Mouse (Mus musculus) macrophage (primary cell): Measurements from ENCODE around the gene Pde10a. TPM values are rescaled to one million over a fixed set of nuclear protein-coding genes. Genes with fewer than 3 reads are reported as not detected.

Experiments used
- H3K27ac ChIP-seq: fragments of 350-480 bp; formaldehyde crosslinking; 2 replicates; pipeline ENCODE4 v1.9.0; 2021
- H3K36me3 ChIP-seq: fragments of 350-480 bp; formaldehyde crosslinking; 2 replicates; pipeline ENCODE4 v1.9.0; 2021; ENCODE audit errors: inconsistent target
- H3K4me3 ChIP-seq: fragments of 350-480 bp; formaldehyde crosslinking; 2 replicates; pipeline ENCODE4 v1.9.0; 2021; ENCODE audit errors: inconsistent target
- H3K79me2 ChIP-seq: fragments of 350-480 bp; formaldehyde crosslinking; 2 replicates; pipeline ENCODE4 v1.9.0; 2021; ENCODE audit errors: inconsistent target
- WGBS: methylation state at CpG from one replicate; pipeline ENCODE4 v1.1.7; 2026; ENCODE audit warnings: inconsistent platforms; ENCODE audit not compliant: missing documents; 5-methylcytosine and 5-hydroxymethylcytosine counted together
- polyA plus RNA-seq: library from polyadenylated mRNA; stranded (reverse); fragments of 250-400 nt; gene quantifications from 3 replicates; pipeline ENCODE4 v1.2.4, GENCODE M21; 2018; ENCODE audit warnings: inconsistent platforms

Gene Pde10a
- polyA plus RNA-seq, 1 experiment from 2014 or later = 0.27 TPM

GRCm38 (mm10) chr17:9023198-9023942 lies 498.2 kb downstream of the Pde10a start:
- H3K4me3 ChIP-seq = no peak overlapping the region
- H3K27ac ChIP-seq = no peak overlapping the region
- 65% methylated on average over 14 of the region's 14 CpGs for WGBS
- no peaks in the 10 kb centered on the region for H3K36me3 ChIP-seq
- H3K79me2 ChIP-seq = no peaks in the 10 kb centered on the region

GRCm38 (mm10) chr17:9030181-9030580 lies 505.0 kb downstream of the Pde10a start:
- H3K36me3 ChIP-seq = no peaks in the 10 kb centered on the region
- H3K27ac ChIP-seq = no peak overlapping the region
- H3K79me2 ChIP-seq = no peaks in the 10 kb centered on the region
- H3K4me3 ChIP-seq = no peak overlapping the region
- WGBS = 85% methylated on average over 5 of the region's 5 CpGs

DNA sequence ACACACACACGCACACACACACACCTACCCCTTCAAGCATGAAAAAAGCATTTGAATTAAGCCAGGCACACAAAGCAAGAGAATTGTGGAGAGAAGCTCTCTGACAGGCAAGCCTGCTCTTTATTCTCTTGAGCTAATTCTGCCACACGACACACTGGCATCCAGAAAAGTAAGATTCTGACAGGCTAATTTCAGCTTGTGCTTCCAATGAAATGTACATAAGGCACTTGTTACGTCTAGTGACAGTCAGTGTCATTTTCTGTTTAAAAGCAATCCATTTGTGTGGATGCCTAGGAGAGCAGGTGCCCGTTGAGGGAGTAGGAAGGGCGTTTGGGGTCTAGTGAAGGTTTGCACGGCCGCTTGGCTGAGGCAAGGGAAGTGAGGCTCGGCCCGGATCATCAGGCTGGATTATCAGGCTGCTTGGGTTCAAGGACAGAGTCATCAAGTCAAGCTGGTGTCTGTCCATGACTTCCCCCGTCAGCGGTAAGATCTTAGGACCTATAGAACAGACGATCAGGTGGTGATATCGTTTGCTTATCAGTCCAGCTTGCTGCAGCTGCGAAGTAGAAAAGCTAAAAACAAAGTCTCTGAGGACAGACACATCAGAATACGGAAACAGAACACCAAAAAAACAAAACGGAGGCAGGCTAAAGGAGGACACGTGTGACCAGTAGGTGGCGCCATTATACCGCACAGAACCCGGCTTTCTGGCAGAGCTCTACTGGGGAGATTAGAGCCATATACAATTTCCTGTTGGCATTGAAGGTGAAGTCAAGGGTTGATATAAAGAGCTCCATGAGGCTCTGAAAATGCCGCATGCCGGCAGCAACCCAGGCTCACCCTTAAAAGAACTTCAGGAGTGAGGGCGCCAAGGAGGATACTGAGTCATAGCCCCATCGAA lies 506.3 kb downstream of the Pde10a start:
- Histone ChIP-seq H3K36me3 (no peaks in the 10 kb centered on the region), H3K4me3 (no peak overlapping the region), H3K27ac (no peak overlapping the region), H3K79me2 (no peaks in the 10 kb centered on the region)
- WGBS = 15% methylated on average over 24 of the region's 24 CpGs

DNA sequence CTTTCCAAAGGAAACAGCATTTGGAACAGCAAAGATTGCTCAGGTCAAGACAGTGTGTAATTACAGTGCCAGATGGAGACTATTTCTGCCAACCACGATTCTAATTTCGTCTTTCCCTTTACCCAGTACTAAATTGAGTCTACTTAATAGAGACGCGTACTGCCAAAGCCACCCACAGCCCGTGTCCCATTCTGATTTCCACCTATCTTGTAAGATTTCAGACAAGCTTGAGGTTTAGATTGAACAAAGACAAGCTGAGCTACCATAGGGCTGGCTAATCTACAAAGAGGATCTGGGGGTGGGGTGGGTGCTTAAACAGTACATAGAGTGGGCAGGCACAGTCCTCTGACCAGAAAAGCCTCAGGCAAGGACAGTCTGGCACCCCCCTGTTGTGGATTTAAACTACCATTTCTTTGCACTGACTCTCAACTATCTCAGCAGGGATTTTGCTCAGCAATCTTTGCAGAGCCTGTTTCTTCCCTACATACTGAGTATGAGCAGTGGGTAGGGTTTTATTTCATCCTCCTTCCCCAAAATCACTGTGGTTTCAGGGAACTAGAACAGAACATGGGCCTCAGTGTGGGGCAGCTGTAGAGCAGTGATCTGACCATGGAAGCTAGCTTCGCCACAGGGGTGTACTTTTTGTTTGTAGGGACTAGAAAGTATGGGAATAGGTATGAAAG lies 507.3 kb downstream of the Pde10a start:
- no peak overlapping the region for H3K4me3 ChIP-seq
- 78% methylated on average over 6 of the region's 6 CpGs for WGBS
- H3K79me2 ChIP-seq = no peaks in the 10 kb centered on the region
- H3K27ac ChIP-seq = no peak overlapping the region
- no peaks in the 10 kb centered on the region for H3K36me3 ChIP-seq

DNA sequence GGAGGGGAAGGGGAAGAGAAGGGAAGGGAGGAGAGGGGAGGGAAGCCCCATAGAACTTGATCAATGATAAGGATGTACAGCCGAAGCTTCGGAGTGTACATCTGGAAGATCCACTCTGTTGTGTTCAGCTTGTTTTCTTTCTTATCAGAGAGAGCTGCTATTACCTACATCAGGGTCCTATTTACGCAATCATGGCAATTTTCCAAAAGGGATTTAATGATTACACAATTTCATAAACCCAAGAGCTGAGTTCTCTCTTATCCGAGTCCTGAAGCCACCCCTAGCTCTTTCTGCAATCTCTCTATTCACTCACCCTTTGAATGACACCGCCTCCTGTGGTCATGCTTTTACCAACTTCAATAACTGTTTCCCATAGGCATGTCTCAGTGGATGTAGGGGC lies 508.3 kb downstream of the Pde10a start:
- Histone ChIP-seq H3K36me3 (no peaks in the 10 kb centered on the region), H3K79me2 (no peaks in the 10 kb centered on the region), H3K27ac (no peak overlapping the region), H3K4me3 (no peak overlapping the region)
- WGBS = 74% methylated on average over 5 of the region's 5 CpGs

DNA sequence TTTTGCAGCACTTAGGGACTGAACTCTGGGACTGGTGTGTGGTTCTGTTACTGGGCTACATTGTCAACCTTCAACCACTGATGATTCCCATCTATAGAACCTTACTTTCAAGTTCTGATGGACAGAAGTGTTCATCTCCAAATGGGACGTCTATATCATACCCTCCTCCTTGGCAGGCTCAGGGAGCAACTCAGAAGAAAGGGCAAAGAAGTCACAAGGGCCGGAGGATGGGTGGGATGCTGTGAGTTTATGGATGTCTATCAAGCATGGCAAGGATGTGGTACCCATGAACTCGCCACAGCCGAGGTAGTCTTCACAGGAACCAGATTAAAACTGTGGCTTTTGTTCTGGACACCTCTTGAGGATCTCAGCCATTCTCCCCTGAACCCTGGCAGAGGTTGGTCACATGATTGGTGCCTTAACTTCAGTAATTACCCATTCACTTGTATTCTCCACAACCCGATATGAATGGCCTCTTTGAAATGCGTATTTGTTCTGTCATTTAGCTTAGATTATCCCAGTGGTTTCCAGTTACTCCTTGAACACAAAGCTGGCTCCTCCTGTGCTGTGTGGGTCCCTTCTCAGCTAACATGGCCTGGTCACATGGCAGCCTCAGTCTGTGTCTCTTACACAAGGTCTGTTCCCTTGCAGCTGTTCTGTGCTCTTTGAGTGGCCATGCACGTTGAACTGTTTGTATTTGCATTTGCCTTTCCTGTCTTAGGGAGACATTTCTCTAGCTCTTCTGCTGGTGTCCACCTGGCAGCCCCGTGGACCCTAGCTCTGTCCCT lies 510.6 kb downstream of the Pde10a start:
- Histone ChIP-seq H3K79me2 (no peaks in the 10 kb centered on the region), H3K36me3 (no peaks in the 10 kb centered on the region), H3K27ac (no peak overlapping the region), H3K4me3 (no peak overlapping the region)
- WGBS = 78% methylated on average over 8 of the region's 8 CpGs

Other genes with a start within 250 kb of the Pde10a start
- gene Mpc1, start 242.5 kb upstream of the Pde10a start, polyA plus RNA-seq = 257 to 456 TPM (median 376 TPM) in 3 replicates
- 85.8 to 210 TPM (median 182 TPM) in 3 replicates for gene Sft2d1, start 214.3 kb upstream of the Pde10a start, polyA plus RNA-seq
- 0.10 to 0.25 TPM (median 0.14 TPM) in 3 replicates for gene Prr18, start 187.9 kb upstream of the Pde10a start, polyA plus RNA-seq
- not detected in 3 replicates for gene T2, start 169.4 kb upstream of the Pde10a start, polyA plus RNA-seq
- gene T, start 90.9 kb upstream of the Pde10a start, polyA plus RNA-seq = not detected in 3 replicates
- gene Gm17087, start 41.6 kb downstream of the Pde10a start, polyA plus RNA-seq = not detected in 3 replicates